Mouse (Mus musculus): ENCODE measurements at regions not wholly inside any gene's neighbourhood (a gene's known extent, or its start where the extent isn't known, plus 50 kb on each side); places are given as distances from the start of the nearest gene placed in this dataset.
A peak's percentile ranks its signal among the peaks of the same experiment; 100 is the strongest.

- DNase-seq (ENCODE audit: extremely low read depth, low read depth), result peak; percentile 64
Measured at GRCm38 (mm10) chr15:24161974-24162373, 1251.6 kb downstream of the Basp1 start.

GRCm38 (mm10) chr15:24157700-24158350, 1255.7 kb downstream of the Basp1 start:
- DNase-seq (ENCODE audit: extremely low read depth, low read depth), result no peak

GRCm38 (mm10) chr15:24154291-24154690, 1259.3 kb downstream of the Basp1 start:
- DNase-seq (ENCODE audit: extremely low read depth, low read depth), result no peak

- no peak for DNase-seq (ENCODE audit: extremely low read depth, low read depth)
Measured at GRCm38 (mm10) chr15:24124241-24124640, 1289.3 kb downstream of the Basp1 start.

- DNase-seq (ENCODE audit: extremely low read depth, low read depth), result no peak
Measured at GRCm38 (mm10) chr15:24086267-24086666, 1327.3 kb downstream of the Basp1 start.

GRCm38 (mm10) chr15:24053197-24053596, 1360.4 kb downstream of the Basp1 start:
- DNase-seq (ENCODE audit: extremely low read depth, low read depth), result no peak

GRCm38 (mm10) chr15:24040847-24041246, 1372.7 kb downstream of the Basp1 start:
- DNase-seq (ENCODE audit: extremely low read depth, low read depth), result no peak

- no peak for DNase-seq (ENCODE audit: extremely low read depth, low read depth)
Measured at GRCm38 (mm10) chr15:24039174-24039573, 1374.4 kb downstream of the Basp1 start.

GRCm38 (mm10) chr15:24022137-24022536, 1391.4 kb downstream of the Basp1 start:
- no peak for DNase-seq (ENCODE audit: extremely low read depth, low read depth)

- no peak for DNase-seq (ENCODE audit: extremely low read depth, low read depth)
Measured at GRCm38 (mm10) chr15:24004711-24005110, 1408.9 kb downstream of the Basp1 start.

- no peak for DNase-seq (ENCODE audit: extremely low read depth, low read depth)
Measured at GRCm38 (mm10) chr15:23979506-23979905, 1430.7 kb downstream of the Cdh18 start.
